Mouse (Mus musculus) embryonic facial prominence, embryonic 11.5 days (tissue): ENCODE measurements around the gene Frg2f1. TPM values are rescaled to one million over a fixed set of nuclear protein-coding genes. Genes with fewer than 3 reads are reported as not detected.

Source experiments
- ATAC-seq: fragments of 200-750 bp; cut with Nextera tagmentation; replicated peaks from 2 replicates; pipeline ENCODE4 v1.8.0; 2017; ENCODE audit warnings: low read depth; ENCODE audit not compliant: insufficient number of reproducible peaks, low FRiP score, low TSS enrichment
- DNase-seq: peaks from one replicate; pipeline ENCODE4 v3.0.0-alpha.2; 2015; ENCODE audit warnings: low spot score
- H3K27ac ChIP-seq: fragments of 300-500 bp; sonication (generic); replicated peaks from 2 replicates; pipeline ENCODE4 v1.5.1; 2014; ENCODE audit warnings: mild to moderate bottlenecking, low read depth, low read length, control low read depth
- H3K27me3 ChIP-seq: fragments of 300-500 bp; sonication (generic); 2 replicates; pipeline ENCODE4 v1.6.1; 2014; ENCODE audit warnings: mild to moderate bottlenecking, low read length, moderate library complexity, mixed read lengths; ENCODE audit not compliant: control insufficient read depth, insufficient read depth
- H3K36me3 ChIP-seq: fragments of 300-500 bp; sonication (generic); replicated peaks from 2 replicates; pipeline ENCODE4 v1.6.1; 2014; ENCODE audit warnings: low read depth, mild to moderate bottlenecking, low read length, moderate library complexity, mixed read lengths; ENCODE audit not compliant: control insufficient read depth, insufficient read depth
- H3K4me1 ChIP-seq: fragments of 300-500 bp; sonication (generic); 2 replicates; pipeline ENCODE4 v1.6.1; 2014; ENCODE audit warnings: low read length, mixed read lengths; ENCODE audit not compliant: control insufficient read depth, insufficient read depth
- H3K4me2 ChIP-seq: fragments of 300-500 bp; sonication (generic); 2 replicates; pipeline ENCODE4 v1.6.1; 2014; ENCODE audit warnings: low read depth, mild to moderate bottlenecking, control low read depth, low read length, moderate library complexity
- H3K4me3 ChIP-seq: fragments of 300-500 bp; sonication (generic); 2 replicates; pipeline ENCODE4 v1.5.1; 2014; ENCODE audit warnings: low read depth, low read length, control low read depth
- H3K9ac ChIP-seq: fragments of 300-500 bp; sonication (generic); replicated peaks from 2 replicates; pipeline ENCODE4 v1.6.1; 2014; ENCODE audit warnings: mild to moderate bottlenecking, control low read depth, low read length
- H3K9me3 ChIP-seq: fragments of 300-500 bp; sonication (generic); replicated peaks from 2 replicates; pipeline ENCODE4 v1.6.1; 2016; ENCODE audit warnings: mild to moderate bottlenecking, low read length, inconsistent platforms, mixed read lengths; ENCODE audit not compliant: control insufficient read depth
- WGBS: fragments of 180-500 bp; shearing (Covaris S2); extraction: QIAGEN DNeasy Blood & Tissue Kit; methylation state at CpG from one replicate; pipeline ENCODE4 v1.1.7; 2014; 5-methylcytosine and 5-hydroxymethylcytosine counted together
- polyA plus RNA-seq: library from polyadenylated mRNA; unstranded; fragments of >200 nt; fragmentation: Nextera tagmentation; extraction: Ambion mirVana; gene quantifications from 2 replicates; pipeline ENCODE4 v1.2.1, GENCODE M21; 2014

Gene Frg2f1
- polyA plus RNA-seq, 1 experiment from 2014 or later: 3.0 TPM

DNA sequence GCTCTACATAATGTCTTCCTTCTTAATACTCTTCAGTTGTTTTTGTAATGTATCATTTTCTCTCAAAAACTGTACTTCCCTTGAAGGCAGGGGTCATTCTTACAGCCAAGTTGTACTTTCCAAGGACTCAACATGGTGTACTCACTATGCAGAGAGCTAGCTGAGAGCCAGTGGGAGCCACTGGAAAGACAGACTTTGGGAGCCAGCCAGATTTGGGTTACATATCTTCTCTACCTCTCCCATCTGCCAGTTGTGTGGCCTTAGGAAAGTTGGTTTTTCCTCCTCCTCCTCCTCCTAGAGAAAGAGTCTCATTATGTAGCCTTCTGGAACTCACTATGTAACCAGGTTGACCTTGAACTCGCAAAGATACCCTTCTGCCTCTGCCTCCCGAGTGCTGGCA is 14.9 kb downstream of the Frg2f1 start:
- H3K4me2 ChIP-seq: no peak overlapping the region
- H3K27me3 ChIP-seq: no peaks in the 10 kb centered on the region
- ATAC-seq (no peak), DNase-seq (no peak)
- no peak overlapping the region for H3K9ac ChIP-seq
- WGBS: 84% methylated on average over 2 of the region's 2 CpGs
- no peaks in the 10 kb centered on the region for H3K4me1 ChIP-seq
- H3K4me3 ChIP-seq: no peak overlapping the region
- H3K9me3 ChIP-seq: no peaks in the 10 kb centered on the region
- no peak overlapping the region for H3K27ac ChIP-seq
- H3K36me3 ChIP-seq: no peaks in the 10 kb centered on the region

DNA sequence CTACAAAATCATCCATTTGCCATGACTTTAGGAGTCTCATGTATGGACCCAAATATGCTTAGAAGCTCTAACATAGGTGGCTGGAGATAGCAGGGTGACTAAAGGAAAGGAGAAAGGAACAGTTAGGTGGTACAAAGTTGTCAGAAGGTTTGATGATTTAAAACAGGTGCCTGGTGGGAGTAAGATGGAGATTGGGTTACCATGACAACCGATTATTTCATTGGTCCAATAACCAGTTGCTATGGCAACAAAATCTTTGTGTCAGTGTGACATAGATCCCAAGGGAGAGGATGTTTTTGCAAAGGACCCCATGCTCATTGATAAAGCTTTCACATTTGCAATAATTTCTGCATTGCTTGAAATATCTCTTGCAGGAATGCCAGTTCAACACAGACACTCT is 15.3 kb downstream of the Frg2f1 start:
- DNase-seq: no peak

DNA sequence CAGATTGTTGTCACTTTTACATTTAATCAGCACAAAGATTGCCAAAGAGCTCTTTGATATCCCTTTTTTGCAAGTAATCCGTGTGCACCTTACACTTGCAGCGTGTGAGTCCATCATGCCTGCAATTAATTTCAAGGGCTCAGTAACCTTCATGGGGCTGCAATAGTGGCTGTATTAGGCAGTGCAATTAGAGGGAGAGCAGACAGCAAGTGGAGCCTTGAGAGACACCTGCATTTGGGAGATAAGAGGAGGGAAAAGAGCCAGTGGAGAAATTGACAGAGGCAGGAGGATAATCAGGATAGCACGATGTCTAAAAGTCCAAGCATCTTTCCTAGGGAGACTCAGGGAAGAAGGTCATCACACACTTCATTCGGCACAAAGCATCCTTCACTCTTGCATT is 15.8 kb downstream of the Frg2f1 start:
- Histone ChIP-seq H3K9me3 (no peaks in the 10 kb centered on the region), H3K4me3 (no peak overlapping the region), H3K4me1 (no peaks in the 10 kb centered on the region), H3K36me3 (no peaks in the 10 kb centered on the region), H3K4me2 (no peak overlapping the region), H3K27me3 (no peaks in the 10 kb centered on the region), H3K27ac (no peak overlapping the region), H3K9ac (no peak overlapping the region)
- no peak for DNase-seq
- ATAC-seq: no peak
- 76% methylated on average over 4 of the region's 4 CpGs for whole genome bisulfite sequencing

More for the DNA sequence above, 15.3 kb downstream of the Frg2f1 start:
- no peak for ATAC-seq
- no peak overlapping the region for H3K4me3 ChIP-seq
- H3K9me3 ChIP-seq: no peaks in the 10 kb centered on the region
- no peak overlapping the region for H3K4me2 ChIP-seq
- no peak overlapping the region for H3K9ac ChIP-seq
- 81% methylated on average over 1 of the region's 1 CpGs for WGBS
- H3K27ac ChIP-seq: no peak overlapping the region
- H3K4me1 ChIP-seq: no peaks in the 10 kb centered on the region
- no peaks in the 10 kb centered on the region for H3K27me3 ChIP-seq
- H3K36me3 ChIP-seq: no peaks in the 10 kb centered on the region

DNA sequence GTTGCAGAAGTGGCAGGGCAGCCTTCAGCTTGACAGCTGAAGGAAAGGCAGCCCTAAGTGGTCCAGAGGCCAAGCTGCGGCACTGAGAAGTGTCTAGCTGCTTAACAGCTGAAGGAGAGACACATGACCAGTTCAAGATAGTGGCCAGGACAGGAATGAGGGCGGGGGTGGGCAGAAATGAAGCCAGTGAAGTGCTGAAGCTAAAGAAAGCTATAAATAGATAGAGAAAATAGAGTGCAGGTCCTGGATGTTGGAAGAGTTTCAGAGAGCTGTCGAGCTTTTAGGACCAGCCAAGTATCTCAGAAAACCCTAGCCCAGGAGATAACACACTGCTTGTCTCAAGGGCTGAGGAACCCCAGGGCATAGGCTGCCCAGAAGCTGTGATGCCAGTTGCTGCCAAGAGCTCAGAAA is 26.6 kb downstream of the Frg2f1 start:
- H3K4me3 ChIP-seq: no peak overlapping the region
- no peak overlapping the region for H3K27ac ChIP-seq
- no peaks in the 10 kb centered on the region for H3K4me1 ChIP-seq
- no peak overlapping the region for H3K9ac ChIP-seq
- no peaks in the 10 kb centered on the region for H3K9me3 ChIP-seq
- H3K4me2 ChIP-seq: no peak overlapping the region
- H3K27me3 ChIP-seq: no peaks in the 10 kb centered on the region
- no peak for DNase-seq
- WGBS: 76% methylated on average over 3 of the region's 3 CpGs
- no peak for ATAC-seq
- no peaks in the 10 kb centered on the region for H3K36me3 ChIP-seq

DNA sequence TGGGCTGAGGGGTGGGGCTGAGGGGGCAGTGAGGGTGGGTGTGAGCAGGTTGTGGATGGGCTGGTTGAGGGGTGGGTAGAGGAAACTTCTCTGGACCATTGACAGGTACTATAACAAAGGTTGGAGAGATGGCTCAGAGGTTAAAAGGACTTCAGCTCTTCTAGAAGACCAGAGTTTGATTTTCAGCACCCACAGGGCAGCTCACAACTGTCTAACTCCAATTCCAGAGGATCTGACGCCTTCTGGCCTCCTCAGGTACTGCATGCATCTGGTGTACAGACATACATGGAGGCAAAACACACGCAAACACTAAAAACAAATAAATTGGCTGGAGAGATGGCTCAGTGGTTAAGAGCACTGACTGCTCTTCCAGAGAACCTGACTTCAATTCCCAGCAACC is 27.7 kb downstream of the Frg2f1 start:
- Histone ChIP-seq H3K36me3 (no peaks in the 10 kb centered on the region), H3K27ac (no peak overlapping the region), H3K4me2 (no peak overlapping the region), H3K4me1 (no peaks in the 10 kb centered on the region), H3K9ac (no peak overlapping the region), H3K9me3 (no peaks in the 10 kb centered on the region), H3K4me3 (no peak overlapping the region), H3K27me3 (no peaks in the 10 kb centered on the region)
- DNase-seq: no peak
- ATAC-seq: no peak
- 65% methylated on average over 2 of the region's 2 CpGs for WGBS

DNA sequence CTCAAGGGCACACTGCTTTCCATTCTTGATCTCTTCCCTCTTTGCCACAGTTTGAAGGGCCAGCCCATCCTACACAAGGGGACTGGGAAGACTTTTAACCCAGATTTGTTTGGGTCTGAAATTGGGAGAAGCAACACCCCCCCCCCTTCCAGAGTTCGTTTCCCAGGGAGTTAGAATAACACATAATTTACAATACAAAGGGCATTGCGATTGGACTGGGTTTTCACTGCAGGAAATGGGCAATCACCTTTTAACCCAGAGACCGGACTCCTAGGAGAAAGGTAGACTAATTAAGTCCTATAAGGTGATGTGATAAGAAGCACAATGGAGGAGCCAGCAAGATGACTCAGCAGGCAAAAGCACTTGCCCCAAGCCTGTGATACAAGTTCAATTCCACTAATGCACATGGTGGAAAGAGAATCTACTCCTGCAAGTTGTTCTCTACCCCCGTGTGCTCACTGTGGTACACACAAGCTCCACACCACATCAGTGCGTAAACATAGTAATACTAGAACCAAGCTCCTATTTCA is 40.9 kb downstream of the Frg2f1 start:
- WGBS: 70% methylated on average over 5 of the region's 5 CpGs
- Histone ChIP-seq H3K4me1 (no peaks in the 10 kb centered on the region), H3K9me3 (no peaks in the 10 kb centered on the region), H3K27me3 (no peaks in the 10 kb centered on the region), H3K4me2 (no peak overlapping the region), H3K36me3 (no peaks in the 10 kb centered on the region), H3K27ac (no peak overlapping the region), H3K9ac (no peak overlapping the region), H3K4me3 (no peak overlapping the region)
- DNase-seq (no peak), ATAC-seq (no peak)

DNA sequence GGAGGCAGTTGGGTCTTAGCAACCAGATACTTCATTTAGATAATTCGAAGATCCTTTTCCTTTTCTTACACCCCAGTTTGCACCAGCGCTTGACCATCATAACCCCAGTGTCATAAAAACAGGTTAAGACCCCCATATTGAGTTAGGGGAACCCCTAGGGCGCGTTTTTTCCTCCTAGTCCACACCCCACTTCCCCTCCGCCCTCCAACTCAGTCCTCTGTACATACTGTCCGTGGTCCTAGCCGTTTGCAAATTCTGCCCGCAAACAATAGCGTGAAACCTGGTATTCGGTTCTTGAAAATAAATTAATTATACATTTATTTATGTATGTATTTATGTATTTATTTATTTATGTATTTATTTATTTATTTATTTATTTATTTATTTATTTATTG is 46.4 kb downstream of the Frg2f1 start:
- WGBS: 30% methylated on average over 10 of the region's 10 CpGs
- Histone ChIP-seq H3K4me3 (peak overlapping the region; percentile 55), H3K9ac (peak overlapping the region; percentile 57), H3K36me3 (no peaks in the 10 kb centered on the region), H3K4me2 (peak overlapping the region; percentile 94), H3K9me3 (no peaks in the 10 kb centered on the region), H3K4me1 (no peaks in the 10 kb centered on the region), H3K27me3 (peaks cover 8% of the 10 kb centered on the region), H3K27ac (no peak overlapping the region)
- DNase-seq: peak; percentile 4
- ATAC-seq: peak; percentile 45; the same call in 1 of the 2 replicates

DNA sequence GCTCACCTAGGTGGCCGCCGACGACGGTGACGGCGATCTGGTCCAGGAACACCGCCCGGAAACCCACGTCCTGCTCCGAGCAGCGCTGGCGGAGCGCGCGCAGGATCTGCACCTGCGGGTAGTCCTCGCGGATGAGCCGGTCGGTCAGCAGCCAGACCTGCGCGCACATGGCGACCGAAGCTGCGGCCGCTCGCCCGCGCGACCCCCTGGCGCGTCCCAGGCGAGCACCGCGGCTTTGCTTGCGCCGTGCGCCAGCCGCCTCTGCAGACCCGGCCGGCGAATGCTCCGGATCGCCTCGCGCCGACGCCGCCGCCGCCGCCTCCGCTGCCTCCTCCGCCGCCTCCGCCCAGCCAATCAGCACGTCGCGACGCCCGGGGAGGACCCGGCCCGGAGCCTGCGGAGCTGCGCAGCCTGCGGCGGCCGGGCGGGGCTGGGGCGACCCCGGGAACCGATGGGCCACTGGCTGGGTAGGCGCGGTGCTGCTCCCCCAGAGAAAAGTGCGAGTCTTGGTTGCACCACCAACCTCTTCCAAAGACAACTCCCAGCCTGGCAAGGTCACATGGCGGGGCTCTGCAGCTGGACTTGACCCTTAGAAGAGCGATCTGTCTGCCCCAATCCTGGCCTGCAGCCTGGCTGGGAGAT is 46.9 kb downstream of the Frg2f1 start, which contains the start of gene Rimkla:
Gene Rimkla (minus strand): TSS at position 338 of the 642 bp plus-strand sequence.
- under 1% methylated on average over 61 of the region's 77 CpGs for WGBS
- no peak within 1 kb of the TSS for H3K27ac ChIP-seq
- peak; percentile 88 for ATAC-seq

More for the DNA sequence above, 46.9 kb downstream of the Frg2f1 start, which contains the start of gene Rimkla:
- peaks cover 8% of the 10 kb centered on the region for H3K27me3 ChIP-seq
- no peaks in the 10 kb centered on the region for H3K9me3 ChIP-seq
- H3K4me1 ChIP-seq: no peaks in the 10 kb centered on the region
- peak within 1 kb of the TSS; percentile 55 for H3K4me3 ChIP-seq
- peak; percentile 72 for DNase-seq
- H3K36me3 ChIP-seq: no peaks in the 10 kb centered on the region
- peak within 1 kb of the TSS; percentile 94 for H3K4me2 ChIP-seq
- peak within 1 kb of the TSS; percentile 57 for H3K9ac ChIP-seq
